Mouse (Mus musculus) lung, postnatal 0 days (tissue): ENCODE results near the gene Rarg. TPM values are rescaled to one million over a fixed set of nuclear protein-coding genes. Genes with fewer than 3 reads are reported as not detected.
A peak's percentile ranks its signal among the peaks of the same experiment; 100 is the strongest.

Experiments used
- ATAC-seq: fragments of 200-750 bp; cut with Nextera tagmentation; 2 replicates; pipeline ENCODE4 v1.8.0; 2017; ENCODE audit warnings: moderate library complexity
- DNase-seq: peaks from one replicate; pipeline ENCODE4 v3.0.0-alpha.2; 2016; ENCODE audit warnings: low spot score
- H3K27ac ChIP-seq: fragments of 300-500 bp; sonication (generic); 2 replicates; pipeline ENCODE4 v1.5.1; 2014; ENCODE audit warnings: antibody characterized with exemption, mild to moderate bottlenecking, low read length, mixed read lengths
- H3K27me3 ChIP-seq: fragments of 300-500 bp; sonication (generic); replicated peaks from 2 replicates; pipeline ENCODE4 v1.6.1; 2014; ENCODE audit warnings: low read length, mixed read lengths; ENCODE audit not compliant: insufficient read depth
- H3K36me3 ChIP-seq: fragments of 300-500 bp; sonication (generic); 2 replicates; pipeline ENCODE4 v1.6.1; 2014; ENCODE audit warnings: low read length, mixed read lengths; ENCODE audit not compliant: insufficient read depth
- H3K4me1 ChIP-seq: fragments of 300-500 bp; sonication (generic); 2 replicates; pipeline ENCODE4 v1.6.1; 2014; ENCODE audit warnings: antibody characterized with exemption, low read depth, low read length, mixed read lengths; ENCODE audit not compliant: insufficient read depth
- H3K4me2 ChIP-seq: fragments of 300-500 bp; sonication (generic); replicated peaks from 2 replicates; pipeline ENCODE4 v1.6.1; 2014; ENCODE audit warnings: low read depth, mild to moderate bottlenecking, low read length, moderate library complexity, mixed read lengths
- H3K4me3 ChIP-seq: fragments of 300-500 bp; sonication (generic); 2 replicates; pipeline ENCODE4 v1.5.1; 2014; ENCODE audit warnings: low read depth, low read length
- H3K9ac ChIP-seq: fragments of 300-500 bp; sonication (generic); replicated peaks from 2 replicates; pipeline ENCODE4 v1.6.1; 2014; ENCODE audit warnings: low read depth, mild to moderate bottlenecking
- H3K9me3 ChIP-seq: fragments of 300-500 bp; sonication (generic); 2 replicates; pipeline ENCODE4 v1.6.1; 2016; ENCODE audit warnings: low read length, mixed read lengths
- CTCF ChIP-seq: IDR thresholded peaks from 2 replicates; pipeline ENCODE4 v1.5.1; 2016; ENCODE audit warnings: antibody characterized with exemption, mild to moderate bottlenecking
- EP300 ChIP-seq: IDR thresholded peaks from 2 replicates; pipeline ENCODE4 v1.6.1; 2016; ENCODE audit warnings: antibody characterized with exemption, mild to moderate bottlenecking, control low read depth
- WGBS: fragments of 180-500 bp; shearing (Covaris S2); extraction: QIAGEN DNeasy Blood & Tissue Kit; methylation state at CpG from one replicate; pipeline ENCODE4 v1.1.7; 2014; 5-methylcytosine and 5-hydroxymethylcytosine counted together
- polyA plus RNA-seq: library from polyadenylated mRNA; unstranded; fragments of >200 nt; fragmentation: Nextera tagmentation; extraction: Ambion mirVana; gene quantifications from 2 replicates; pipeline ENCODE4 v1.2.1, GENCODE M21; 2015

Rarg gene
- polyA plus RNA-seq, 1 experiment from 2014 or later = 35.8 TPM

DNA sequence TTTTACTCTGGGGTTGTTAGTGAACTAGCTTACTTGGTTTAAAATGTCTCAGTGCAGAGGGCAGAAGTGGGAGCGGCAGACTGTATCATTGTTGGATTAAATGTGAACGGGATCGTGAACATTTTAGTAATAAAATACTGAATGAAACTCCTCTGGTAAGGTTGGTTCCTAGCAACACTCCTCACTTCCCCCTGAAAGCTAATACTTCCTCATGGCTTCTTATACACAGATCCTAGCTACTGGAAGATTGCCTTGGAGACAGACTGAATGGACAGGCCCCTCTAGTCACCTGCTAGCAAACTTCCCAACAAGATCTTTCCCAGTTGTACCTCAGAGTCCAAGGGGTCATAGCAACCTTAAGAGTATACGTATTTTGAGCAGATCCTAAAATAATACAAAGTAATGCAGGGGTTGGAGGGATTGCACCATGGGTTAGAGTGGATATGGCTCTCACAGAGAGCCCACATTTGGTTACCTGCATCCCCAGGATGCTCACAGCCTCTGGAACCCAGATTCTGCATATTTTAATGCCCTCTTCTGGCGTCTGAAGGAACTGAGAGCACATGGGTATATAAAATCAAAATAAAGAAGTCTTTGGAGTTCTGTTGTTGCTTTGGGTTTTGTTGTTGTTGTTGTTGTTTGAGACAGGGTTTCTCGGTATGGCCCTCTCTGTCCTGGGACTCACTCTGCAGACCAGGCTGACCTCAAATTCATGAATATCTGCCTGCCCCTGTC, 16.8 kb upstream of the Rarg start:
- Histone ChIP-seq H3K9me3 (no peaks in the 10 kb centered on the region), H3K4me2 (no peak overlapping the region), H3K27me3 (no peaks in the 10 kb centered on the region), H3K4me1 (peaks cover 6% of the 10 kb centered on the region; the same call in 1 of the 2 replicates), H3K4me3 (no peak overlapping the region), H3K27ac (no peak overlapping the region), H3K9ac (no peak overlapping the region), H3K36me3 (no peaks in the 10 kb centered on the region)
- ATAC-seq (no peak), DNase-seq (no peak)
- WGBS = 70% methylated on average over 6 of the region's 6 CpGs
- TF ChIP-seq CTCF = peak; percentile 46
- no peak for TF ChIP-seq EP300

DNA sequence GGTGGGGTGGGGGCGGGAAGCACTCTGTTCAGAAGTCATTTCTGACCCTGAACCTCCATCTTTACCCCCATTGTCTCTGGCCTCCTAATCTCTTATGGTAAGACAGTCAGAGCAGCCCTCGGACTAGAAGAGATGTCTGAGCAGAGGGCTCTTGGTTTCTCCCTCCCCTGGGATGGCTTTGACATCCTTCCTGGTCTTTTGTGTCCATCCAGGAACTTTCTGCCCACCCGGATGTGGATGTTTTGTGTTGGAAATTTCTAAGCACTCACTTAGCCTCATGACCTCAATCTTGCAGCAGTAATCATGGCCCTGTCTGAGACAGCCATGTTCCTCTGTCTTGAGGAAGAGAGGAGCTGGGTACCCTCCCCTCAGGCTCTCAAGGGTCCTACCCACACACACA, 14.1 kb upstream of the Rarg start:
- Histone ChIP-seq H3K27me3 (no peaks in the 10 kb centered on the region), H3K27ac (no peak overlapping the region; the same call in 1 of the 2 replicates), H3K36me3 (no peaks in the 10 kb centered on the region), H3K4me2 (no peak overlapping the region), H3K9ac (no peak overlapping the region), H3K9me3 (no peaks in the 10 kb centered on the region), H3K4me1 (peaks cover 4% of the 10 kb centered on the region; the same call in 1 of the 2 replicates), H3K4me3 (no peak overlapping the region)
- peak; percentile 44 for ATAC-seq
- peak; percentile 31 for DNase-seq
- 28% methylated on average over 3 of the region's 3 CpGs for WGBS
- TF ChIP-seq CTCF (no peak), EP300 (peak; percentile 41; the same call in 1 of the 2 replicates)

DNA sequence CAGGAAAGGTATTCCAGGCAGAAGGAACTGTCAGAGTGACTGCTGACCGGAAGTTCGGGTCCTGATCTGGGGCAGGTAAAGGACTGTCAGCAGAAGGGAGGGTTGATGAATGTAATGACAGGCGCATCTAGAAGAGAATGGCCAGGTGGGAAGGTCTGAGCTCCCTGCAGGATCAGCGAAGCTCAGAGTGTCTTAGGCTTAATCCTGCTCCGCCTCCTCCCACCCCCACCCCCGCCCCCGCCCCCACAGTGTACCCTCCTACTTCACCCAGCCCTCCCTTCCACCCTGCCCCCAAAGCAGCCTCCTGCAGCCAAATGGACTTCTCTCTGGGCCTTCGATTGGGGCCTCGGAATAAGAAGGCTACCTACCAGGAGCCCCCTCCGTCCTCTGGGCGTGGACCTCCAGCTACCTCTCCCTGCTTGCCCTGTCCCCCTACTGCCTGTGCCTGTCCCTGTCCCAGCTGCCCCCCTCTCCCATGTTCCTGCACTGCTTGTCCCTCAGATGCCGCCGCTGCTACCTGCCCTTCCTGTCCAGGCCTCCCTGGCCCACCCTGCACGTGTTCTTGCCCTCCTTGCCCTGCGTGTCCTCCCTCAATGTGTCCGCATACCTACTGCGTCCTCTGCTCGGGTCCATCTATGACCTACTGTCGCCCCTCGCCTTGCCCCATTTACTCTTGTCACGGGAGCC, 13.1 kb upstream of the Rarg start, which contains the start of gene Gm9918:
Gm9918 (plus strand) TSS at position 290 of the 687 bp plus-strand sequence.
- H3K36me3 ChIP-seq = no peaks in the 10 kb centered on the region
- no peaks in the 10 kb centered on the region for H3K9me3 ChIP-seq
- no peak for DNase-seq
- 20% methylated on average over 20 of the region's 21 CpGs for WGBS
- no peaks in the 10 kb centered on the region for H3K27me3 ChIP-seq
- no peak within 1 kb of the TSS for H3K9ac ChIP-seq
- no peak within 1 kb of the TSS for H3K27ac ChIP-seq
- peak within 1 kb of the TSS; percentile 44 for H3K4me2 ChIP-seq
- TF ChIP-seq CTCF (no peak), EP300 (no peak)
- H3K4me1 ChIP-seq = peaks cover 4% of the 10 kb centered on the region; the same call in 1 of the 2 replicates
- H3K4me3 ChIP-seq = no peak within 1 kb of the TSS
- peak; percentile 33; the same call in 1 of the 2 replicates for ATAC-seq

DNA sequence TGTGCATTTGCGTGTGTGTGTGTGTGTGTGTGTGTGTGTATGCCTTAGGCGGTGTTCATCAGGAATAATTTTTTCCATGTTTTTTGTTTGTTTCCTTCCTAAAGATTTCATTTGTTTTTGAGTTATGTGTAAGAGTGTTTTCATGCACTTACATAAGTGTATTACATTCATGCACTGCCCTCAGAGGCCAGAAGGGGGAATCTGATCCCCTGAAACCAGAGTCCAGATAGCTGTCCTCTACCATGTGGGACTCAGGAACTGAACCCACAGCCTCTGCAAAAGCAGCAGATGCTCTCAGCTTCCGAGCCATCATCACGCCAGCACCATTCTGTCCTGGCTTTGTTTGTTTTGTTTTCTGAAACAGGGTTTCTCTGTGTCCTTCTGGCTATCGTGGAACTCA, 8.2 kb upstream of the Rarg start:
- no peak for DNase-seq
- 75% methylated on average over 5 of the region's 5 CpGs for WGBS
- Histone ChIP-seq H3K4me3 (no peak overlapping the region), H3K9me3 (no peaks in the 10 kb centered on the region), H3K27ac (no peak overlapping the region), H3K36me3 (no peaks in the 10 kb centered on the region), H3K4me2 (no peak overlapping the region), H3K9ac (no peak overlapping the region), H3K4me1 (no peaks in the 10 kb centered on the region; the same call in 1 of the 2 replicates), H3K27me3 (no peaks in the 10 kb centered on the region)
- TF ChIP-seq EP300 = no peak
- peak; percentile 50 for TF ChIP-seq CTCF
- ATAC-seq = no peak

DNA sequence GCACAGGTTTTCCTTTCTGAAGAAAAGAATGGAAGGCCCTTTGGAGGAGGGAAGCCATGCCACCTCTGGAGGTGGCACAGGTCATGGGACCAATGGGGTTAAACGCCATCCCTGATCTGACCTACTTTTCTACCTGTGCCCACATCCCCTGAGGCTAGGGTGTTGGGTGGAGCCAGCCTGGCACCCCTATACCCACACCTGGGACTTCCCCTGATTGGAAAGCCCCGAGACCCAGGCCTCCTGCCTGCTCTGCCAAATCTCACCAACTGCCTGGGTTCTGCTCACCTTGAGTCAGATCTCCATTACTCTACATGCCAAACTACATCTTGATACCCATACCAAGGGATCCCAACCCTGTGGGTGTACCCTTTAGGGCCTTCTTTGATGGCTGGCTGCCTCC, 5.7 kb upstream of the Rarg start:
- Histone ChIP-seq H3K9me3 (no peaks in the 10 kb centered on the region), H3K4me1 (peaks cover 4% of the 10 kb centered on the region), H3K27ac (no peak overlapping the region), H3K4me2 (no peak overlapping the region), H3K27me3 (no peaks in the 10 kb centered on the region), H3K9ac (no peak overlapping the region), H3K36me3 (no peaks in the 10 kb centered on the region), H3K4me3 (no peak overlapping the region)
- WGBS = 79% methylated on average over 2 of the region's 2 CpGs
- ATAC-seq (no peak), DNase-seq (no peak)
- TF ChIP-seq EP300 (no peak), CTCF (no peak)

DNA sequence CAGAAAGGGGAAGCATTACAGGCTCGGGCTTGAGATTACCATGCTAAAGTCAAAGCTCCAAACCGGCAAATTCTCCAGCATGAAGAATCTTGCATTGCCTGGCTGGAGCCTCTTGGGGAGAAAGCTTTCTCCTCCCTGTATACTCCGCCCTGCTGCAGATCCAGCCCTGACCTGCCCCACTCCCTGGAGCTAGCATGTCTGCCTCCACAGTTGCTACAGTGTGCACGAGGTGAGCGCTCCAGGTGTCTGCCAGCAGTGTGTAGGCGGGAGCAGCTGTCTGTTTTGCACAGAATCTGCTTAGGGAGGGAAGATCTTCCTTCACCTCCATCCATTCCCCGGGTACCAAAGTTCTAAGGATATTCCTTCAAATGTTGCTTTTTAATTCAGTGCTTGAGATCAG, 5.3 kb upstream of the Rarg start:
- no peak overlapping the region for H3K27ac ChIP-seq
- no peaks in the 10 kb centered on the region for H3K36me3 ChIP-seq
- no peaks in the 10 kb centered on the region for H3K9me3 ChIP-seq
- H3K9ac ChIP-seq = no peak overlapping the region
- DNase-seq (no peak), ATAC-seq (no peak)
- no peak overlapping the region for H3K4me3 ChIP-seq
- H3K27me3 ChIP-seq = no peaks in the 10 kb centered on the region
- no peak for TF ChIP-seq EP300
- TF ChIP-seq CTCF = no peak
- no peak overlapping the region for H3K4me2 ChIP-seq
- peaks cover 6% of the 10 kb centered on the region for H3K4me1 ChIP-seq
- 47% methylated on average over 7 of the region's 7 CpGs for WGBS
